Mouse (Mus musculus) liver, embryonic 16.5 days (tissue): Measurements from ENCODE around the gene Pef1. TPM values are rescaled to one million over a fixed set of nuclear protein-coding genes. Genes with fewer than 3 reads are reported as not detected.
A peak's percentile ranks its signal among the peaks of the same experiment; 100 is the strongest.

Experiments
- ATAC-seq: fragments of 200-750 bp; cut with Nextera tagmentation; 2 replicates; pipeline ENCODE4 v1.8.0; 2017; ENCODE audit warnings: low read depth, mild to moderate bottlenecking, moderate number of reproducible peaks, moderate library complexity
- H3K27ac ChIP-seq: fragments of 300-500 bp; sonication (generic); 2 replicates; pipeline ENCODE4 v1.5.1; 2014; ENCODE audit warnings: mild to moderate bottlenecking, low read length
- H3K27me3 ChIP-seq: fragments of 300-500 bp; sonication (generic); 2 replicates; pipeline ENCODE4 v1.6.1; 2014; ENCODE audit warnings: low read depth, low read length, mixed read lengths; ENCODE audit not compliant: control insufficient read depth, insufficient read depth
- H3K36me3 ChIP-seq: fragments of 300-500 bp; sonication (generic); 2 replicates; pipeline ENCODE4 v1.6.1; 2014; ENCODE audit warnings: mild to moderate bottlenecking; ENCODE audit not compliant: control insufficient read depth, insufficient read depth
- H3K4me1 ChIP-seq: fragments of 300-500 bp; sonication (generic); 2 replicates; pipeline ENCODE4 v1.6.1; 2014; ENCODE audit warnings: low read depth, low read length, mixed read lengths; ENCODE audit not compliant: control insufficient read depth
- H3K4me2 ChIP-seq: fragments of 300-500 bp; sonication (generic); 2 replicates; pipeline ENCODE4 v1.6.1; 2014; ENCODE audit warnings: low read depth, low read length, mixed read lengths
- H3K4me3 ChIP-seq: fragments of 300-500 bp; sonication (generic); 2 replicates; pipeline ENCODE4 v1.5.1; 2014; ENCODE audit warnings: low read depth, mild to moderate bottlenecking, low read length
- H3K9ac ChIP-seq: fragments of 300-500 bp; sonication (generic); 2 replicates; pipeline ENCODE4 v1.6.1; 2014; ENCODE audit warnings: low read depth, low read length
- H3K9me3 ChIP-seq: fragments of 300-500 bp; sonication (generic); replicated peaks from 2 replicates; pipeline ENCODE4 v1.6.1; 2016; ENCODE audit warnings: low read length; ENCODE audit not compliant: control insufficient read depth
- WGBS: fragments of 180-500 bp; shearing (Covaris S2); extraction: QIAGEN DNeasy Blood & Tissue Kit; methylation state at CpG from one replicate; pipeline ENCODE4 v1.1.7; 2014; ENCODE audit not compliant: insufficient replicate concordance; 5-methylcytosine and 5-hydroxymethylcytosine counted together
- polyA plus RNA-seq: library from polyadenylated mRNA; unstranded; fragments of >200 nt; fragmentation: Nextera tagmentation; extraction: Ambion mirVana; gene quantifications from 2 replicates; pipeline ENCODE4 v1.2.1, GENCODE M21; 2015

Pef1 gene
- polyA plus RNA-seq, 1 experiment from 2014 or later: 43.6 TPM

DNA sequence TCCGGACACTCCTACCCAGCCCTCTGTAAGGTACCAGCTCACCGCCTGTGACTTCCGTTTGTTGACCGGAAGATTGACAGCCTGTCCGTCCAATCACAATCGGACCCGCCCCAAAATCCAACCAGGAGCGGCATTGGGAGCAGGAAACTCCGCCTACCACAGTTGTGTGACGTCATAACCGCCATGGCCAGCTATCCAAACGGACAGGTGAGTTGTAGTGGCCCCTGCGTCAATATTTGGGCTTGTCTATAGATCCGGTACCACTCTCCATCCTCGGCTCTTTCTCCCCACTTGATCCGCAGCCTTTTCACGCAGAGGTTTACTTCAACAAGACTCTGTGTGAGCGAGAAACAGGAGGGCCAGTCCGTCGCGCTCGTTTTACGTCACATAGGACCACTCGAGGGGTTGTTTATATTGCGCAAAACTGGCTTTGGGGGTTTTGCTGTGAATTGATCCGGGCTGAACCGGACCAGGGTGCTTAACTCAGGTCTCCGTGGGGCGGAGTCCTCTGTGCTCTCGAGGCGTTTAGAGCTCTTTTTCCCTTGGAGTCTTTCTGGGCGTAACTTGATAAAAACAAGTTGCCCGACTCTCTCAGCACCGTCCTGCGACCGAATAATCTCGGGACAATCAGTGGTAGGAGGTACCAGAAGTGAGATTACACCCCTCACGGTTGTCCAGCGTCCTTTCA lies 5.2 kb downstream of the Pef1 start:
- ATAC-seq: peak; percentile 94
- H3K36me3 ChIP-seq: no peaks in the 10 kb centered on the region
- H3K27me3 ChIP-seq: no peaks in the 10 kb centered on the region
- peak overlapping the region; percentile 78 for H3K4me3 ChIP-seq
- peak overlapping the region; percentile 91 for H3K27ac ChIP-seq
- WGBS: under 1% methylated on average over 39 of the region's 39 CpGs
- H3K9ac ChIP-seq: peak overlapping the region; percentile 75
- no peaks in the 10 kb centered on the region for H3K9me3 ChIP-seq
- H3K4me2 ChIP-seq: peak overlapping the region; percentile 70
- peaks cover 26% of the 10 kb centered on the region for H3K4me1 ChIP-seq

- H3K4me1 ChIP-seq: peaks cover 29% of the 10 kb centered on the region
- H3K36me3 ChIP-seq: no peaks in the 10 kb centered on the region
- no peak for ATAC-seq
- H3K27ac ChIP-seq: no peak overlapping the region
- peak overlapping the region; percentile 70 for H3K4me2 ChIP-seq
- H3K9me3 ChIP-seq: no peaks in the 10 kb centered on the region
- WGBS: 36% methylated on average over 3 of the region's 3 CpGs
- H3K4me3 ChIP-seq: peak overlapping the region; percentile 78; the same call in 1 of the 2 replicates
- no peak overlapping the region for H3K9ac ChIP-seq
- H3K27me3 ChIP-seq: no peaks in the 10 kb centered on the region
Measured at GRCm38 (mm10) chr4:130108929-130109328, 6.6 kb downstream of the Pef1 start.

DNA sequence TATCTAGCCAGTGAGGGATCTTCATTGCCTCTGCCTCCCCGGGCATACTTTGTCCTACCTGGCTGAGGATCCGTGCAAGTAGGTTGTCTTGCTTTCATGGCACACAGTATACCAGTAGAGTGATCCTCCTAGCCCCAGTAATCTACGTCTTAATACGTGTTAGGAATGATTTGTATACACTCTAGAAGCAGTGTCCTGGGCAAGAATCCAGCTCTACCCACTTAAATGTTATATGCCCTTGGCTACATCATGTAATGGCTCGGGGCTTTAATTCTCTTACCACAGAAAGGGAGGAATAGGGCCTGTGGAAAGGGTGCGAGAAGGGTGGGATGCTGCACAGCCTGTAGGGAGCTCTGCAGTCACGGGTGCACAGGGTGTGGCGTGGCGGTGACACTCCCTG lies 7.3 kb downstream of the Pef1 start:
- 77% methylated on average over 9 of the region's 9 CpGs for WGBS
- H3K27me3 ChIP-seq: no peaks in the 10 kb centered on the region
- no peak overlapping the region for H3K9ac ChIP-seq
- no peak overlapping the region for H3K4me3 ChIP-seq
- H3K9me3 ChIP-seq: no peaks in the 10 kb centered on the region
- no peak overlapping the region for H3K27ac ChIP-seq
- ATAC-seq: no peak
- H3K4me2 ChIP-seq: no peak overlapping the region
- no peaks in the 10 kb centered on the region for H3K36me3 ChIP-seq
- peaks cover 29% of the 10 kb centered on the region for H3K4me1 ChIP-seq

DNA sequence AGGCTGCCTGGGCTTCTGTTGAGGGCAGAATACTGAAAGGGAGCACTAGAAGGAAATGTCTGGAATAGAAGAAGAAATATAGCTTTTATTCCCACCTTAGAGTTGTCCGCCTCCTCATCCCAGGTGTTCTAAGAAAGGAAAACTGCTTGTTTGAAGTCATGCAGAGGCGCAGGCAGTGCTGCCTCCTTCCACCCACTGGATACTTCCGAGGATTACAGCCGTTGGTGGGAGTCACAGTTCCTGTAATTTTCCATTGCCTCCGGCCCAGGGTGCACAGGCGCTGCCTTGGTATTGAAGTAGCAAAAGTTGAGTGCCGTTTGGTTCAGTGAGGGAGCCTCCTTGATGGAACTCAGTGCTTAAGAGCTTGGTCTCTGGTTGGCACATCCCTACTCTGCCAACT lies 7.7 kb downstream of the Pef1 start:
- Histone ChIP-seq H3K27ac (no peak overlapping the region), H3K9me3 (no peaks in the 10 kb centered on the region), H3K36me3 (no peaks in the 10 kb centered on the region), H3K4me1 (peaks cover 29% of the 10 kb centered on the region), H3K4me3 (no peak overlapping the region), H3K4me2 (no peak overlapping the region), H3K27me3 (no peaks in the 10 kb centered on the region), H3K9ac (no peak overlapping the region)
- ATAC-seq: no peak
- WGBS: 79% methylated on average over 7 of the region's 7 CpGs

GRCm38 (mm10) chr4:130112299-130112698 lies 9.9 kb downstream of the Pef1 start:
- ATAC-seq: peak; percentile 22; the same call in 1 of the 2 replicates
- H3K9ac ChIP-seq: no peak overlapping the region
- no peak overlapping the region for H3K4me3 ChIP-seq
- H3K27ac ChIP-seq: 0 out of 2 replicates have a peak overlapping the region, but pooled peaks have one; percentile 21
- H3K4me2 ChIP-seq: no peak overlapping the region
- H3K9me3 ChIP-seq: no peaks in the 10 kb centered on the region
- H3K27me3 ChIP-seq: no peaks in the 10 kb centered on the region
- 50% methylated on average over 7 of the region's 7 CpGs for WGBS
- peaks cover 24% of the 10 kb centered on the region for H3K4me1 ChIP-seq
- no peaks in the 10 kb centered on the region for H3K36me3 ChIP-seq

DNA sequence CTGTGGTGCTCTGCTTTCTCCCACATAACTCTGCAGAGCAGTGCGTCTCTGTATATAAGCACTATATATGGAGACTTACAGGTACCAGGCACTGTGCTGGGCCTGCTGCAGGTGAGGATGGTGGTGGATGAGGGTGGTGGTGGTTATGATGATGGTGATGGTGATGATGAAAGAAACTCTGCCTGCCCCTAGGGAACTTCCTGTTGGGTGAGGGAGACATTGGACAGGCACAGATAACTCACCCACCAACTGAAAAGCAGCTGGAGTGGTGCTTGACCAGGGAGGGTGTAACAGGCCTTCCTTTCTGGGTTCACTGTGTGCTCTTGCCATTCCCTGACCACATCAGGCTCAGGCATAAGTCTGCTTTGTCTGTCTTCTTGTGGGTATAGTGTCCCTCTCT lies 10.4 kb downstream of the Pef1 start:
- H3K9ac ChIP-seq: no peak overlapping the region
- H3K4me2 ChIP-seq: no peak overlapping the region
- H3K9me3 ChIP-seq: no peaks in the 10 kb centered on the region
- H3K4me3 ChIP-seq: no peak overlapping the region
- H3K36me3 ChIP-seq: no peaks in the 10 kb centered on the region
- ATAC-seq: no peak
- no peaks in the 10 kb centered on the region for H3K27me3 ChIP-seq
- WGBS: 72% methylated on average over 1 of the region's 1 CpGs
- H3K27ac ChIP-seq: 0 out of 2 replicates have a peak overlapping the region, but pooled peaks have one; percentile 21
- peaks cover 24% of the 10 kb centered on the region for H3K4me1 ChIP-seq

DNA sequence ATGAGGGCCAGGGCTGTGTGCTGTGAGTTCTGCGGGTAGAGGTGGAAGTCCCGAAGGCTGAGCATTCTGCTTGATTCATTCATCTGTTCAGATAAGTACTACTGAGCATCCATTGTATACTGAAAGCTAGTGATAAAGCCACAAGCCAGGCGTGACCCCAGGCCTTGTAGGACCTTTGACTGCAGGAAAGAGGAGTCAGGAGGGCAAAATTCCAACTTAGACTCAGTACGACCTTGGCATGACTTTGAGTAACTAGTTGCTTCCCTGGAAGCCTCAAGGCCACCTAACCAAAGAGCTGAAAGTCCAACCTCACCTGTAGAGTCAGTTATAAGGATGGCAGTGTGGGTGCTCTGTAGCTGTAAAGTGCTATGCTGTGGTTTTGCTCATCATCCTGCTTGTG lies 18.4 kb downstream of the Pef1 start:
- Histone ChIP-seq H3K4me2 (no peak overlapping the region), H3K27ac (no peak overlapping the region), H3K36me3 (peaks cover 21% of the 10 kb centered on the region), H3K4me3 (no peak overlapping the region), H3K9me3 (no peaks in the 10 kb centered on the region), H3K9ac (no peak overlapping the region), H3K27me3 (no peaks in the 10 kb centered on the region), H3K4me1 (no peaks in the 10 kb centered on the region; the same call in 1 of the 2 replicates)
- ATAC-seq: no peak
- WGBS: 58% methylated on average over 4 of the region's 4 CpGs

GRCm38 (mm10) chr4:130121560-130121959 lies 19.2 kb downstream of the Pef1 start:
- Histone ChIP-seq H3K36me3 (peaks cover 22% of the 10 kb centered on the region), H3K4me3 (no peak overlapping the region), H3K9me3 (no peaks in the 10 kb centered on the region), H3K4me2 (no peak overlapping the region), H3K9ac (no peak overlapping the region), H3K27me3 (no peaks in the 10 kb centered on the region), H3K4me1 (no peaks in the 10 kb centered on the region), H3K27ac (no peak overlapping the region)
- WGBS: 83% methylated on average over 8 of the region's 8 CpGs
- no peak for ATAC-seq

DNA sequence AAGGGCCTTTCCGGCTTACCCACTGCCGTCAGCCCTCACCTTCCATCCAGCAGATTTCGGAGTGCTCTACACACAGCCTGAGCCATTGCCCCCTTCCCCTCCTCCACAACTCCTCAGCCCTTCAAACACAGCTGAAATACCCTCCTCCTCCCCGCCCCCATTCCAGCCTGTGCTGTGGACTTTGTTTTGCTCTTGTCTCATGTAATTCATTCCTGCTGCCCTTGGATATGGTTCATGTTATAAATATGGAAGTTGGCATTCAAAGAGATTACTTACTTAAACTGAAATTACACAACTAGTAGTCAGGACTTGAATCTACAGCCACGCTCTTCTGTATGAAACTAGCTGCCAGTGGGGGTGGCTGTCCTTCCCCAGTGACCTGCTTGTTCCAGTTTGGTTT lies 20.7 kb downstream of the Pef1 start:
- H3K36me3 ChIP-seq: peaks cover 29% of the 10 kb centered on the region
- no peak overlapping the region for H3K9ac ChIP-seq
- H3K4me2 ChIP-seq: no peak overlapping the region
- no peaks in the 10 kb centered on the region for H3K27me3 ChIP-seq
- no peak overlapping the region for H3K27ac ChIP-seq
- no peak overlapping the region for H3K4me3 ChIP-seq
- no peaks in the 10 kb centered on the region for H3K4me1 ChIP-seq
- 85% methylated on average over 5 of the region's 5 CpGs for WGBS
- ATAC-seq: no peak
- no peaks in the 10 kb centered on the region for H3K9me3 ChIP-seq
